Mouse (Mus musculus) urinary bladder, postnatal 14 days (tissue): ENCODE measurements around the gene Stil.

Source experiments
- DNase-seq: peaks from one replicate; pipeline ENCODE4 v3.0.0; 2021; ENCODE audit warnings: low spot score

Stil gene

DNA sequence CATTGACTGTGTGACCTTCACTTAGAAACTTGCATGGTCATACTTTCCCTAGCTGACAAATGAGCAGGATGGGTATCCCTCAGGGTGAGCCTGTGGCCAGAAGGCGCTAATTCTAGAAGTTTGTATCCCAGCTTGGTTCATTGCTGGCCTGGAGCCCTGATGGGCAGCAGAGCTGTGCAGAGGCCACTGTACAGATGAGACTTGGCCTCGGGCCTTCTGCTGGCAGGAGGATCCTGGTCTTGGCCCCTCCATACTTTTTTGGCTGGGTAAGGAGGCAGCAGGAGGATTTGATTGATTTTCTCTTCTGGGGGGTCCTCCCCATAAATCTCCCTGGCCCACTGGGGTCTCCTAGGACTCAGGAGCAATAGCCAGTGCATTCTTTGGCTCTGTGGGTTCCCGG is 83.1 kb downstream of the Stil start:
- no peak for DNase-seq

DNA sequence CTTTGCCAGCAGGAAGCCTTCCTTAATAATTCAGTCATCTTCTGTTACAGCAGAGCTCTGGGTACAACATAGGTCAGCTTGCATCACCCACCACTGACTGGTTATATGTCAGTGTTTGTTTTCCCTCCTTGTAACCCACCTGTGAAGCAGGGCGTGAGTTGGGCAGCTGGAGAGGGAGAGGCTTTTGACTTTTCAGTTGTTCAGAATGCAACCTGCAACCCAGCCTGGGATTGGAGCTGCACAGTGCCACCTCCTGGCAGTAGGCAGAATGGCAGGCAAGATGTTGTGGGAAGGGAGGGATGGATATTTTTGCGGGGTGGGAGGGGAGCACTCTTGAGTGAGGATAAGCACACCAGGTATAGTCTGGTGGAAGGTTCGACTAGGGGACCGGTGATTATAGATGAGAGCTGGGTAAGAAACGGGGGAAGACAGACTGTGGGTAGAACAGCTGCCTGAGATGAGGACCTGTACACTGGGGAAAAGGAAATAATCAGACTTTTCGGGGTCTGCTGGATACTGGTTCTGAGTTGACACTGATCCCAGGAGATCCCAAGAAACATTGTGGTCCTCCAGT is 85.7 kb downstream of the Stil start:
- peak; percentile 51 for DNase-seq

DNA sequence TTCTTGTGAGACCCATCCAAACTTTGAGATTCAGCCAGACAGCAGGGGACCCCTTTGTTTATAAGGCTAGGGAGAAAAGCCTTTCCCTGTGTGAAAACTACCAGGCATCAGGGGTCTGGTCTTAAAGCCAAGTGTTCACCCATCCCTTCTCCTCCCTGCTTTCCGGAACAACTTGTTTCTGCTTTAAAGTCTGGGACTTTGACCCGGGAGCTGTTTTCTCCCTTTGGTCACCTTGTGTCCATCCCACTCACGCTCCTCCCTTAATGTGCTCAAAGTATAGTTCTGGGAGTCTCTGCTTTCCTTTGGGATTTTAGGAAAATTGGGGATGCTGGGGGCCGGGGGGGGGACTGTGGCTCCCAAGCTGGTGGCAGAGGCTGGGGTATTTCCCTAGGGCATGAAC is 86.3 kb downstream of the Stil start:
- no peak for DNase-seq

DNA sequence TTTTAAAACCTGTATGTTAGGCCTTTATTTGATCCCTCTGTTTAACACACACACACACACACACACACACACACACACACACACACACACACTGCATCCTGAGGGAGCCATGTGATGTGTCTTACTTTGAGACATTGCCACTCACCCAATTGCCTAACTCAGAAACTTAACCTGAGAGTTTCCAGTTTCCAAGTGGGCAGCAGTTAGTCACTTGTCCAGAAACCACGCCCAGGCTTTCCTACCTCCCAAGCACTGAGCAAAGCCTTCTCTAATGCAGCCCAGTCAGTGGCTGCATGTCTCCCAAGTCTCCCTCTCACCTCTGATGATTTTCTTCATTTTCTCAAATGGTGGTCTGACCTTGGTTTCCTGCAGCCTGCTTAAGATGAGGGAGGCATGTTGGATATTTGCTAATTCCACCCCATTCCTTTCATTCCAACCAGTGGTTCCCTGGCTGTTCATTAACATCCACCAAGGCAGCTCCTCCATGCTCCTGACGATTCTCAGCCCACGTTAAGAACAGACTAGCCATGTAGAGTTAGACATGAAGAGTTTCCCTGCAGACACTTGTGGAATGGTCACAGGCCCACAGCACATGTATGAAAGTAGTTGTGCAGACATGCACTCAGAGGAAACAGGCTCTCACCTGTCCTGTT is 86.9 kb downstream of the Stil start:
- DNase-seq = no peak

DNA sequence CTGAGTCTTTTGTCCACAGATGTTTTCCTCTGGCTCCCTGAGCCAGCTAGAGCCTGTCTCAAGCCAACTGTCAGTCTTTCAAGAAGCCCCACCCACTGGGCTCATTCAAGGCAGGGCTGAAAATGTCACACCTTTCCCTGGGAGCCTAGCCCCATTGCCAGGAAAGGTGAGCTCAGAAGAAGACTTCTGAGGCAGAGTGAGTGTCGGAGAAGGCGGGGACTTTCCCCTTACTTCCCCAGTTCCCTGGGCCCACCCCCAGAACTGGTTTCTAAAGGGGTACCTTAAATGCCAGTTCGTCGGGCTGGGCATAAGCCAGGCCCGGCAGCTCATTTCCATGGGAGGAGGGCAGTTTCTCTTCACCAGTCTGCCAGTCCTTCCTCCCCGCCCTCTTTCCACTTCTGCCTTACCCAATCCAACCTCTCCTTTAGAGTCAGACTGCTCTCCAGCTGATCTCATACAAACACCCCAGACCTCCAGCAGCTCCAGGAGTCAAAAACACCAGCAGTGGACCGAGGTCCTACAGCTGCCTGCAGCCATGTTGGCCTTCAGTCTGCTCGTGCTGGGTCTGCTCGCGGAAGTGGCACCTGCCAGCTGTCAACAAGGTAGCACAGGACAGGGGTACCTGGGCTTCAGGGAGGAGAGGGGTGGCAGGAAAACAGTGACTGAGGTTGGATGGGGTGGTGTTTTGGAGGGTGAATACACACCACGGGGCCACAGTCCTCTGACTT is 88.8 kb downstream of the Stil start, which contains the start of gene Pdzk1ip1:
Gene Pdzk1ip1, plus strand, starts transcription at position 98 of the 728 bp plus-strand sequence.
- DNase-seq = peak; percentile 54

DNA sequence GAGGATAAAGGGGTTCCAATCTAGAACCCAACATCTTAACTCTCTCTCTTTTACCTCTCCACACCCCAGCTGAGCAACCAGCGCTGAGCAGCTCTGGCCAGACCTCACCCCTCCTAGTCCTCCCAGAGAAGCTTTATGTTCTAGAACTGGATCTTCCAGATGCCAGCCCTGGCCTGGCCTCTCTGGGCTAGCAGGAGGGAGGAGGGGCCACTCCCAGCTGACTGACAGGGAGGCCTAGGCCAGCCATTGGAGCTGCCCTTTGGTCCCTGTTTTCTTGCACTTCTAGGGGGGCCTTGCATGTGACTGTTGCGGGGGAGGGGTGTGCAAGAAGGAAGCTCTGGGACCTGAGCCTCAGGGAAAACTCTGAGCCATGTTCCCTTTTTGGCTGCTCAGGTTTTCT is 90.6 kb downstream of the Stil start:
- peak; percentile 63 for DNase-seq

DNA sequence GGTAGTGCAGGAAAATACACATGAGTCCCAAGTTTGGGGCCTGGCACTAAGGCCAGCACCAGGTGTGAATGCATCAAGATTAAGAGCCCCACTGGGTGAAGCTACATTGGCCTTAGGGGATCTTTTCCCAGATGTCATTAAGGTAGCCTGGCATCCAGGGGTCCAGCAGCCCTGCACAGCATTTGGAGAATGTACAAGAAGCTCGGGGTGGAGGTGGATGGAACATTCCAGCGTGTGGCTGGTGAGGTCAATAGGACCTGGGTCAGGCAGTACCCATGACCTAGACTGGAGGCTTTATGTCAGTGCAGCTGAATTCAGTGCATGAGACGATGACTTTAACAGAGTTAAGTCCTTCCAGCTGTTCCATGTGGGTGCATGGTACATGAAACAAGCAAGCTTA is 91.8 kb downstream of the Stil start:
- DNase-seq = no peak
